Mouse (Mus musculus) frontal cortex, postnatal 10 days (tissue): ENCODE measurements at regions not wholly inside any gene's neighbourhood (a gene's known extent, or its start where the extent isn't known, plus 50 kb on each side); places are given as distances from the start of the nearest gene placed in this dataset.

Experiments used
- DNase-seq, 2 experiments: peaks; one replicate each; pipeline ENCODE4 v3.0.0; 2022; ENCODE audit warnings: low spot score in 2 of 2, mixed read lengths in 1 of 2

- DNase-seq, result no peak
Observed at GRCm38 (mm10) chr1:43247609-43248008, 50.8 kb upstream of the Fhl2 start.

GRCm38 (mm10) chr1:43250281-43250680 is 53.5 kb upstream of the Fhl2 start:
- no peak for DNase-seq

GRCm38 (mm10) chr1:43251356-43251755 is 54.6 kb upstream of the Fhl2 start:
- DNase-seq, result no peak

- no peak for DNase-seq
Observed at GRCm38 (mm10) chr1:43254129-43254528, 57.3 kb upstream of the Fhl2 start.

GRCm38 (mm10) chr1:43256078-43256477 is 59.3 kb upstream of the Fhl2 start:
- DNase-seq, result no peak

- no peak for DNase-seq
Observed at GRCm38 (mm10) chr1:43257909-43258308, 61.1 kb upstream of the Fhl2 start.

- DNase-seq, result no peak
Observed at GRCm38 (mm10) chr1:43259841-43260240, 63.1 kb upstream of the Fhl2 start.

GRCm38 (mm10) chr1:43260491-43260890 is 63.7 kb upstream of the Fhl2 start:
- no peak for DNase-seq

- DNase-seq, result peak; percentile 53 to 64
Observed at GRCm38 (mm10) chr1:43264407-43264889, 67.7 kb upstream of the Fhl2 start.

- no peak for DNase-seq
Observed at GRCm38 (mm10) chr1:43265699-43266455, 69.1 kb upstream of the Fhl2 start.

GRCm38 (mm10) chr1:43269685-43270084 is 72.9 kb upstream of the Fhl2 start:
- no peak for DNase-seq

- DNase-seq, result no peak
Observed at GRCm38 (mm10) chr1:43273236-43273868, 76.6 kb upstream of the Fhl2 start.

GRCm38 (mm10) chr1:43291736-43292135 is 95.0 kb upstream of the Fhl2 start:
- no peak for DNase-seq

GRCm38 (mm10) chr1:43292561-43292960 is 95.8 kb upstream of the Fhl2 start:
- DNase-seq, result no peak

GRCm38 (mm10) chr1:43294221-43295012 is 97.6 kb upstream of the Fhl2 start:
- DNase-seq, result no peak

- DNase-seq, result no peak
Observed at GRCm38 (mm10) chr1:43297579-43297978, 100.8 kb upstream of the Fhl2 start.

- no peak for DNase-seq
Observed at GRCm38 (mm10) chr1:43298746-43299145, 102.0 kb upstream of the Fhl2 start.

GRCm38 (mm10) chr1:43299490-43300302 is 102.9 kb upstream of the Fhl2 start:
- no peak for DNase-seq

- DNase-seq, result no peak
Observed at GRCm38 (mm10) chr1:43300676-43301075, 103.9 kb upstream of the Fhl2 start.

- DNase-seq, result no peak
Observed at GRCm38 (mm10) chr1:43301866-43302571, 105.2 kb upstream of the Fhl2 start.

GRCm38 (mm10) chr1:43302657-43303056 is 105.9 kb upstream of the Fhl2 start:
- no peak for DNase-seq
